15 mouse cellular contexts compared by ENCODE assay signal in genomic region chr3:58090396-58090795, GRCm38 (mm10).
A peak's percentile ranks its signal among the peaks of the same experiment; 100 is the strongest.
DNase-seq lines count a peak whose midpoint lies in the region; ATAC-seq and TF ChIP-seq lines count a peak whose summit lies in the region.
"Had no signal": no experiment of that assay in that cellular context is flagged by ENCODE, and none has a peak within 500 bp of the region (broad histone marks: within the 10 kb centered on the region; RNA-seq: fewer than 3 reads in every experiment).

No protein-coding gene starts in this region.

- POLR2A ChIA-PET in Patski (lab: Charles Lee) = interaction anchor here (0.7 kb wide), 1 partner anchor 52 kb away, joined by 4 read pairs; no protein-coding TSS in a partner anchor

- in situ Hi-C loops in Patski (cut with MboI; ENCODE audit: low pct_unique_long_range_greater_than_20kb) = no loop called here

- no peaks in the 10 kb centered on the region for H3K27me3 ChIP-seq in hindbrain, postnatal 0 days (ENCODE audit: insufficient read depth, low read length)
- H3K27me3 ChIP-seq in hindbrain, embryonic 13.5 days = no peaks in the 10 kb centered on the region
- H3K27me3 ChIP-seq in Patski = no peaks in the 10 kb centered on the region
- no peaks in the 10 kb centered on the region for H3K27me3 ChIP-seq in kidney, postnatal 0 days (ENCODE audit: insufficient read depth, low read length)
- H3K27me3 ChIP-seq: limb, embryonic 13.5 days had no signal

- H3K4me3 ChIP-seq in hindbrain, postnatal 0 days (ENCODE audit: low read length) = no peak overlapping the region
- H3K4me3 ChIP-seq in hindbrain, embryonic 13.5 days = no peak overlapping the region
- H3K4me3 ChIP-seq in kidney, postnatal 0 days (replicated peaks; ENCODE audit: low read depth, low read length) = no peak overlapping the region
- H3K4me3 ChIP-seq: limb, embryonic 13.5 days had no signal

- peak; percentile 13 for DNase-seq in adrenal gland, postnatal 10 days
- DNase-seq in adrenal gland, postnatal 4 days (ENCODE audit: low spot score in 2 of 2) = no peak
- peak; percentile 2 for DNase-seq in hindbrain, postnatal 0 days (ENCODE audit: low spot score)
- peak; percentile 98 for DNase-seq in Patski (ENCODE audit: low read depth, low spot score)
- DNase-seq in kidney, postnatal 0 days (ENCODE audit: low spot score) = peak; percentile 33
- DNase-seq in urinary bladder, postnatal 14 days (ENCODE audit: low spot score) = no peak
- no peak for DNase-seq in thymus, postnatal 0 days (ENCODE audit: low spot score)
- DNase-seq: adrenal gland, postnatal 36 days; gastrocnemius, postnatal 25 days; lung, adult 18-20 months; right cerebral cortex, postnatal 4 days; thymus, postnatal 36 days had no signal

- CTCF ChIA-PET in Patski (lab: Charles Lee) = interaction anchor here (1.5 to 1.6 kb wide), 2 partner anchors 28 to 245 kb away, joined by 4 read pairs; no protein-coding TSS in a partner anchor

- H3K4me2 ChIP-seq in hindbrain, postnatal 0 days (ENCODE audit: low read depth, low read length) = no peak overlapping the region
- H3K4me2 ChIP-seq in hindbrain, embryonic 13.5 days = no peak overlapping the region
- H3K4me2 ChIP-seq in kidney, postnatal 0 days (ENCODE audit: low read length) = no peak overlapping the region
- H3K4me2 ChIP-seq: limb, embryonic 13.5 days had no signal

- H3K9ac ChIP-seq in hindbrain, postnatal 0 days (replicated peaks; ENCODE audit: low read length) = no peak overlapping the region
- no peak overlapping the region for H3K9ac ChIP-seq in hindbrain, embryonic 13.5 days
- H3K9ac ChIP-seq in kidney, postnatal 0 days (ENCODE audit: low read depth, low read length) = no peak overlapping the region
- H3K9ac ChIP-seq: limb, embryonic 13.5 days had no signal

- no peaks in the 10 kb centered on the region for H3K36me3 ChIP-seq in hindbrain, postnatal 0 days (ENCODE audit: insufficient read depth, low read length)
- no peaks in the 10 kb centered on the region for H3K36me3 ChIP-seq in hindbrain, embryonic 13.5 days
- H3K36me3 ChIP-seq in kidney, postnatal 0 days (ENCODE audit: insufficient read depth, low read length) = no peaks in the 10 kb centered on the region
- H3K36me3 ChIP-seq: limb, embryonic 13.5 days had no signal

- no peaks in the 10 kb centered on the region for H3K4me1 ChIP-seq in hindbrain, postnatal 0 days (ENCODE audit: insufficient read depth, low read length)
- H3K4me1 ChIP-seq in hindbrain, embryonic 13.5 days (replicated peaks) = no peaks in the 10 kb centered on the region
- no peaks in the 10 kb centered on the region for H3K4me1 ChIP-seq in kidney, postnatal 0 days (replicated peaks; ENCODE audit: insufficient read depth, low read length)
- H3K4me1 ChIP-seq: limb, embryonic 13.5 days had no signal

- 67% methylated on average over 8 of the region's 8 CpGs for WGBS in hindbrain, postnatal 0 days
- 90% methylated on average over 8 of the region's 8 CpGs for WGBS in hindbrain, embryonic 13.5 days
- WGBS in kidney, postnatal 0 days = 61% methylated on average over 8 of the region's 8 CpGs

- H3K9me3 ChIP-seq in hindbrain, postnatal 0 days (ENCODE audit: low read length) = no peaks in the 10 kb centered on the region
- H3K9me3 ChIP-seq in hindbrain, embryonic 13.5 days = no peaks in the 10 kb centered on the region
- H3K9me3 ChIP-seq in kidney, postnatal 0 days (replicated peaks; ENCODE audit: low read length) = no peaks in the 10 kb centered on the region
- H3K9me3 ChIP-seq: limb, embryonic 13.5 days had no signal

- TF ChIP-seq CTCF in hindbrain, postnatal 0 days (IDR thresholded peaks at IDR 0.05; ENCODE audit: low read depth) = no peak
- TF ChIP-seq CTCF in Patski (IDR thresholded peaks at IDR 0.05) = peak; percentile 29
- TF ChIP-seq CTCF in kidney, postnatal 0 days (IDR thresholded peaks at IDR 0.05; ENCODE audit: low read depth) = no peak

- H3K27ac ChIP-seq in hindbrain, postnatal 0 days = no peak overlapping the region; the same call in 1 of the 2 replicates
- no peak overlapping the region for H3K27ac ChIP-seq in hindbrain, embryonic 13.5 days
- H3K27ac ChIP-seq in kidney, postnatal 0 days = no peak overlapping the region
- H3K27ac ChIP-seq: limb, embryonic 13.5 days had no signal

- ATAC-seq in hindbrain, postnatal 0 days = no peak
- no peak for ATAC-seq in hindbrain, embryonic 13.5 days (ENCODE audit: low FRiP score)
- ATAC-seq in Patski = peak; percentile 81
- ATAC-seq in kidney, postnatal 0 days (replicated peaks; ENCODE audit: low FRiP score, low read depth) = no peak
- ATAC-seq: forebrain, embryonic 16.5 days had no signal

Comparison
In these comparisons a context has a peak if more than half of its experiments do, and no peak if none do; other contexts are left out.
1. DNase-seq: peak in adrenal gland, postnatal 10 days (single experiment), hindbrain, postnatal 0 days (single experiment), Patski (single experiment) and kidney, postnatal 0 days (single experiment); none in adrenal gland, postnatal 4 days (0 of 2), urinary bladder, postnatal 14 days (single experiment) and thymus, postnatal 0 days (single experiment).